Mouse (Mus musculus) CH12.LX (cell line): ENCODE measurements around the gene Tm9sf2. TPM values are rescaled to one million over a fixed set of nuclear protein-coding genes. Genes with fewer than 3 reads are reported as not detected.

Experiments
- DNase-seq: peaks from one replicate; pipeline ENCODE4 v3.0.0-alpha.2; 2013; ENCODE audit errors: extremely low read depth
- H3K27ac ChIP-seq: 2 replicates; pipeline ENCODE4 v1.5.1; 2012; ENCODE audit warnings: low read depth, mild to moderate bottlenecking, control low read depth, moderate library complexity; ENCODE audit not compliant: insufficient read depth
- H3K27me3 ChIP-seq: replicated peaks from 2 replicates; pipeline ENCODE3; 2012; ENCODE audit warnings: inconsistent platforms
- H3K36me3 ChIP-seq, 2 experiments: replicated peaks in 1 of 2; 2 replicates each; pipeline versions ENCODE3 to v1.6.1; 2012; ENCODE audit warnings: inconsistent platforms in 1 of 2, low read length in 1 of 2, mild to moderate bottlenecking in 1 of 2, mixed read lengths in 1 of 2, moderate library complexity in 1 of 2; ENCODE audit not compliant: control insufficient read depth in 1 of 2, insufficient read depth in 1 of 2
- H3K4me1 ChIP-seq, 2 experiments: 2 replicates each; pipeline ENCODE4 v1.6.1; 2012; ENCODE audit warnings: inconsistent platforms in 1 of 2, moderate library complexity in 1 of 2; ENCODE audit not compliant: insufficient read depth in 2 of 2, control insufficient read depth in 1 of 2
- H3K4me2 ChIP-seq: 2 replicates; pipeline ENCODE4 v1.6.1; 2012; ENCODE audit warnings: low read depth, mild to moderate bottlenecking, control low read depth; ENCODE audit not compliant: poor library complexity, insufficient read depth, severe bottlenecking
- H3K4me3 ChIP-seq, 3 experiments: fragments of 150-350 bp in 1 of 3; sonication (generic) in 1 of 3; replicated peaks in 1 of 3; 2 replicates each; pipeline versions ENCODE3 to v1.5.1; 2011 to 2012; ENCODE audit warnings: low read depth in 2 of 3, low read length in 2 of 3, mild to moderate bottlenecking in 2 of 3, moderate library complexity in 2 of 3, control low read depth in 1 of 3, improper control_type of control experiment in 1 of 3, inconsistent platforms in 1 of 3, mixed read lengths in 1 of 3; ENCODE audit not compliant: poor library complexity in 1 of 3
- H3K79me2 ChIP-seq: replicated peaks from 2 replicates; pipeline ENCODE4 v1.6.1; 2012; ENCODE audit warnings: mild to moderate bottlenecking, moderate library complexity; ENCODE audit not compliant: control insufficient read depth, poor library complexity, insufficient read depth, severe bottlenecking; ENCODE audit errors: extremely low read depth
- H3K9ac ChIP-seq: 2 replicates; pipeline ENCODE4 v1.6.1; 2012; ENCODE audit warnings: low read depth, mild to moderate bottlenecking, control low read depth, moderate library complexity; ENCODE audit not compliant: insufficient read depth
- H3K9me3 ChIP-seq: replicated peaks from 2 replicates; pipeline ENCODE3; 2012; ENCODE audit warnings: low read length, inconsistent platforms, mixed read lengths
- BHLHE40 ChIP-seq: IDR thresholded peaks from 2 replicates; pipeline ENCODE4 v1.6.1; 2011; ENCODE audit warnings: mild to moderate bottlenecking, low read depth, low read length, improper control_type of control experiment
- CHD1 ChIP-seq: IDR thresholded peaks from 2 replicates; pipeline ENCODE4 v1.6.1; 2012; ENCODE audit warnings: low read depth, low read length, improper control_type of control experiment, inconsistent platforms
- CHD2 ChIP-seq: IDR thresholded peaks from 2 replicates; pipeline ENCODE4 v1.6.1; 2011; ENCODE audit warnings: low read length, improper control_type of control experiment
- CTCF ChIP-seq, 2 experiments: IDR thresholded peaks in 1 of 2; conservative IDR thresholded peaks in 1 of 2; 2 replicates each; pipeline ENCODE4 v1.5.1; 2011 to 2012; ENCODE audit warnings: low read depth in 2 of 2, low read length in 2 of 2, improper control_type of control experiment in 1 of 2, inconsistent platforms in 1 of 2, mild to moderate bottlenecking in 1 of 2, moderate library complexity in 1 of 2
- E2F4 ChIP-seq: IDR thresholded peaks from 2 replicates; pipeline ENCODE4 v1.6.1; 2011; ENCODE audit warnings: low read depth, low read length, improper control_type of control experiment; ENCODE audit not compliant: insufficient replicate concordance
- ELF1 ChIP-seq: IDR thresholded peaks from 2 replicates; pipeline ENCODE4 v1.6.1; 2014; ENCODE audit warnings: low read depth, mild to moderate bottlenecking, inconsistent platforms, low read length, improper control_type of control experiment
- EP300 ChIP-seq: IDR thresholded peaks from 2 replicates; pipeline ENCODE4 v1.6.1; 2011; ENCODE audit warnings: low read length, improper control_type of control experiment
- ETS1 ChIP-seq: conservative IDR thresholded peaks from 2 replicates; pipeline ENCODE4 v1.6.1; 2012; ENCODE audit warnings: low read depth, mild to moderate bottlenecking, inconsistent platforms, low read length, improper control_type of control experiment, moderate library complexity
- GABPA ChIP-seq: IDR thresholded peaks from 2 replicates; pipeline ENCODE4 v1.6.1; 2012; ENCODE audit warnings: low read depth, low read length, improper control_type of control experiment, inconsistent platforms; ENCODE audit not compliant: insufficient replicate concordance
- HCFC1 ChIP-seq: IDR thresholded peaks from 2 replicates; pipeline ENCODE4 v1.6.1; 2012; ENCODE audit warnings: low read depth, mild to moderate bottlenecking, inconsistent platforms, low read length, improper control_type of control experiment
- IRF4 ChIP-seq: IDR thresholded peaks from 2 replicates; pipeline ENCODE4 v1.6.1; 2014; ENCODE audit warnings: low read depth, mild to moderate bottlenecking, inconsistent platforms, low read length, improper control_type of control experiment
- JUN ChIP-seq: IDR thresholded peaks from 2 replicates; pipeline ENCODE4 v1.6.1; 2011; ENCODE audit warnings: low read depth, mild to moderate bottlenecking, low read length, improper control_type of control experiment, moderate library complexity; ENCODE audit not compliant: insufficient read depth
- JUND ChIP-seq: conservative IDR thresholded peaks from 2 replicates; pipeline ENCODE4 v1.6.1; 2011; ENCODE audit warnings: low read depth, low read length, improper control_type of control experiment
- KAT2A ChIP-seq: IDR thresholded peaks from 2 replicates; pipeline ENCODE4 v1.6.1; 2012; ENCODE audit warnings: low read length, improper control_type of control experiment, inconsistent platforms; ENCODE audit not compliant: insufficient replicate concordance
- MAFK ChIP-seq: IDR thresholded peaks from 2 replicates; pipeline ENCODE4 v1.6.1; 2011; ENCODE audit warnings: low read length, improper control_type of control experiment; ENCODE audit not compliant: insufficient replicate concordance
- MAX ChIP-seq: IDR thresholded peaks from 2 replicates; pipeline ENCODE4 v1.6.1; 2011; ENCODE audit warnings: low read length, improper control_type of control experiment
- MAZ ChIP-seq: IDR thresholded peaks from 2 replicates; pipeline ENCODE4 v1.6.1; 2012; ENCODE audit warnings: low read depth, mild to moderate bottlenecking, inconsistent platforms, low read length, improper control_type of control experiment, moderate library complexity
- MEF2A ChIP-seq: IDR thresholded peaks from 2 replicates; pipeline ENCODE4 v1.6.1; 2014; ENCODE audit warnings: low read depth, mild to moderate bottlenecking, inconsistent platforms, low read length, improper control_type of control experiment, borderline replicate concordance
- MXI1 ChIP-seq: IDR thresholded peaks from 2 replicates; pipeline ENCODE4 v1.6.1; 2011; ENCODE audit warnings: mild to moderate bottlenecking, low read depth, low read length, improper control_type of control experiment
- MYC ChIP-seq: IDR thresholded peaks from 2 replicates; pipeline ENCODE4 v1.6.1; 2011; ENCODE audit warnings: low read depth, mild to moderate bottlenecking, improper control_type of control experiment, low read length
- NELFE ChIP-seq: IDR thresholded peaks from 2 replicates; pipeline ENCODE4 v1.6.1; 2011; ENCODE audit warnings: low read depth, low read length, improper control_type of control experiment
- NRF1 ChIP-seq: IDR thresholded peaks from 2 replicates; pipeline ENCODE4 v1.6.1; 2014; ENCODE audit warnings: low read depth, mild to moderate bottlenecking, inconsistent platforms, low read length, improper control_type of control experiment, moderate library complexity
- PAX5 ChIP-seq: IDR thresholded peaks from 2 replicates; pipeline ENCODE4 v1.6.1; 2012; ENCODE audit warnings: low read length, inconsistent platforms, mixed read lengths
- POLR2A ChIP-seq: IDR thresholded peaks from 2 replicates; pipeline ENCODE4 v1.6.1; 2011; ENCODE audit warnings: low read depth, mild to moderate bottlenecking, improper control_type of control experiment, low read length
- POLR2AphosphoS2 ChIP-seq: IDR thresholded peaks from 2 replicates; pipeline ENCODE4 v1.6.1; 2011; ENCODE audit warnings: low read depth, low read length, improper control_type of control experiment
- RAD21 ChIP-seq: IDR thresholded peaks from 2 replicates; pipeline ENCODE4 v1.6.1; 2011; ENCODE audit warnings: low read depth, mild to moderate bottlenecking, low read length, improper control_type of control experiment, moderate library complexity
- RCOR1 ChIP-seq: conservative IDR thresholded peaks from 2 replicates; pipeline ENCODE4 v1.6.1; 2012; ENCODE audit warnings: low read depth, mild to moderate bottlenecking, inconsistent platforms, low read length, improper control_type of control experiment
- SIN3A ChIP-seq: IDR thresholded peaks from 2 replicates; pipeline ENCODE4 v1.6.1; 2012; ENCODE audit warnings: low read length, improper control_type of control experiment, inconsistent platforms
- SMC3 ChIP-seq: IDR thresholded peaks from 2 replicates; pipeline ENCODE4 v1.6.1; 2011; ENCODE audit warnings: low read depth, low read length, improper control_type of control experiment
- TBP ChIP-seq: conservative IDR thresholded peaks from 2 replicates; pipeline ENCODE4 v1.6.1; 2011; ENCODE audit warnings: low read depth, low read length, improper control_type of control experiment
- TCF12 ChIP-seq: IDR thresholded peaks from 2 replicates; pipeline ENCODE4 v1.6.1; 2014; ENCODE audit warnings: low read depth, mild to moderate bottlenecking, inconsistent platforms, low read length, improper control_type of control experiment
- UBTF ChIP-seq: IDR thresholded peaks from 2 replicates; pipeline ENCODE4 v1.6.1; 2012; ENCODE audit warnings: low read depth, mild to moderate bottlenecking, inconsistent platforms, low read length, improper control_type of control experiment, moderate library complexity
- USF1 ChIP-seq: IDR thresholded peaks from 2 replicates; pipeline ENCODE4 v1.6.1; 2014; ENCODE audit warnings: low read depth, mild to moderate bottlenecking, inconsistent platforms, low read length, improper control_type of control experiment
- USF2 ChIP-seq: conservative IDR thresholded peaks from 2 replicates; pipeline ENCODE4 v1.6.1; 2011; ENCODE audit warnings: low read depth, low read length, improper control_type of control experiment
- ZC3H11A ChIP-seq: IDR thresholded peaks from 2 replicates; pipeline ENCODE4 v1.6.1; 2012; ENCODE audit warnings: low read depth, mild to moderate bottlenecking, inconsistent platforms, low read length, improper control_type of control experiment
- ZKSCAN1 ChIP-seq: IDR thresholded peaks from 2 replicates; pipeline ENCODE4 v1.6.1; 2012; ENCODE audit warnings: low read depth, inconsistent platforms, low read length, improper control_type of control experiment, borderline replicate concordance
- ZMIZ1 ChIP-seq: IDR thresholded peaks from 2 replicates; pipeline ENCODE4 v1.6.1; 2012; ENCODE audit warnings: low read depth, mild to moderate bottlenecking, inconsistent platforms, low read length, improper control_type of control experiment
- ZNF384 ChIP-seq: IDR thresholded peaks from 2 replicates; pipeline ENCODE4 v1.6.1; 2012; ENCODE audit warnings: low read depth, low read length, improper control_type of control experiment, inconsistent platforms
- dilution Hi-C: fragments of 300-500 bp; cut with MboI; formaldehyde crosslinking; loops from 2 replicates; pipeline ENCODE4 v1.14.3; 2020; ENCODE audit warnings: low sequenced_read_pairs; ENCODE audit not compliant: extremely low pct_unique_long_range_greater_than_20kb, extremely low pct_ligation_motif_present
- in situ Hi-C: fragments of 300-500 bp; cut with MboI; formaldehyde crosslinking; loops from 3 replicates; pipeline ENCODE4 v1.14.3; 2019; ENCODE audit warnings: low sequenced_read_pairs, low pct_ligation_motif_present, low pct_unique_long_range_greater_than_20kb, mixed read lengths
- polyA plus RNA-seq: library from polyadenylated mRNA; unstranded; fragments of >175 nt; gene quantifications from 2 replicates; pipeline ENCODE4 v1.2.1, GENCODE M21; 2012; ENCODE audit warnings: low read depth; ENCODE audit not compliant: insufficient read length
- total RNA-seq, 2 experiments: library from RNA; depleted of rRNA; stranded (reverse); fragments of 300-350 nt in 1 of 2; fragments of >200 nt in 1 of 2; gene quantifications; 2 replicates each; pipeline ENCODE4 v1.2.3; 2012 to 2014

Tm9sf2 gene
- total RNA-seq (2012; rRNA removed) = 49.2 and 59.6 TPM in 2 replicates
- total RNA-seq (2014; rRNA removed) = 108 and 119 TPM in 2 replicates
- 73.1 and 85.5 TPM in 2 replicates for polyA plus RNA-seq

- Histone ChIP-seq H3K4me2 (peak within 1 kb of the TSS; percentile 100), H3K27ac (peak within 1 kb of the TSS; percentile 77), H3K4me3 (peak within 1 kb of the TSS; percentile 84 to 100 (median 98)), H3K79me2 (peaks cover 45% of the 10 kb centered on the region), H3K9ac (peak within 1 kb of the TSS; percentile 80), H3K27me3 (no peaks in the 10 kb centered on the region), H3K9me3 (peaks cover 3% of the 10 kb centered on the region)
- dilution Hi-C loops = no loop called here
- peak; percentile 92 for DNase-seq
- in situ Hi-C loops = loop anchor here (5.0 kb wide), 1 partner anchor 35 kb away; no protein-coding TSS in a partner anchor
- TF ChIP-seq MYC (no peak), E2F4 (no peak), EP300 (no peak), UBTF (no peak; the same call in 1 of the 2 replicates), ETS1 (no peak; the same call in 1 of the 2 replicates), PAX5 (no peak), ZKSCAN1 (no peak), USF1 (no peak), CHD1 (no peak; the same call in 1 of the 2 replicates), USF2 (no peak), TBP (0 out of 2 replicates have a peak, but pooled peaks have one; percentile 7), ZC3H11A (no peak), MXI1 (peak; percentile 13; the same call in 1 of the 2 replicates), POLR2AphosphoS2 (peak; percentile 80; the same call in 1 of the 2 replicates), NRF1 (peak; percentile 98), POLR2A (peak; percentile 94), JUN (no peak), ELF1 (peak; percentile 98), ZMIZ1 (peak; percentile 78), GABPA (no peak; the same call in 1 of the 2 replicates), BHLHE40 (no peak), MAZ (no peak), RAD21 (no peak; the same call in 1 of the 2 replicates), TCF12 (peak; percentile 85), SIN3A (peak; percentile 71; the same call in 1 of the 2 replicates), IRF4 (peak; percentile 40; the same call in 1 of the 2 replicates), JUND (no peak), RCOR1 (no peak), MAX (no peak), ZNF384 (no peak), MAFK (no peak), KAT2A (peak; percentile 72; the same call in 1 of the 2 replicates), CTCF (conservative IDR thresholded peaks at IDR 0.05 in 1 of 2, IDR thresholded peaks at IDR 0.05 in 1 of 2; ENCODE audit: low read depth in 2 of 2, low read length in 2 of 2) (no peak), HCFC1 (peak; percentile 85), MEF2A (no peak; the same call in 1 of the 2 replicates), CHD2 (no peak; the same call in 1 of the 2 replicates), NELFE (peak; percentile 92), SMC3 (no peak)
- TF ChIP-seq, all 38 proteins: peak for 13
- Histone ChIP-seq H3K4me1 (peaks cover 3 to 45% of the 10 kb centered on the region in 2 experiments), H3K36me3 (peaks cover 11 to 32% of the 10 kb centered on the region in 2 experiments)
These were observed at the start of gene Tm9sf2 for GRCm38 (mm10) chr14:122106822-122107468. Gene Tm9sf2 (plus strand): TSS chr14:122107038.
